Mouse (Mus musculus) midbrain, embryonic 10.5 days (tissue): ENCODE measurements around the gene Defa26. TPM values are rescaled to one million over a fixed set of nuclear protein-coding genes. Genes with fewer than 3 reads are reported as not detected.
"Not testable (repeated sequence)": the region's sequence is repeated elsewhere in the genome, so short reads cannot be mapped to it uniquely, and the experiment has no call there.

Source experiments
- DNase-seq: peaks from one replicate; pipeline ENCODE4 v3.0.0-alpha.2; 2017; ENCODE audit warnings: low spot score
- H3K27ac ChIP-seq: fragments of 300-500 bp; sonication (generic); replicated peaks from 2 replicates; pipeline ENCODE4 v1.5.1; 2016; ENCODE audit warnings: mild to moderate bottlenecking
- H3K27me3 ChIP-seq: fragments of 300-500 bp; sonication (generic); 2 replicates; pipeline ENCODE4 v1.6.1; 2016; ENCODE audit warnings: low read depth, mild to moderate bottlenecking; ENCODE audit not compliant: poor library complexity, severe bottlenecking
- H3K36me3 ChIP-seq: fragments of 300-500 bp; sonication (generic); 2 replicates; pipeline ENCODE4 v1.6.1; 2016; ENCODE audit warnings: mild to moderate bottlenecking, moderate library complexity
- H3K4me1 ChIP-seq: fragments of 300-500 bp; sonication (generic); 2 replicates; pipeline ENCODE4 v1.6.1; 2016
- H3K4me3 ChIP-seq: fragments of 300-500 bp; sonication (generic); 2 replicates; pipeline ENCODE4 v1.5.1; 2016; ENCODE audit warnings: mild to moderate bottlenecking, moderate library complexity
- H3K9me3 ChIP-seq: fragments of 300-500 bp; sonication (generic); replicated peaks from 2 replicates; pipeline ENCODE4 v1.6.1; 2016; ENCODE audit warnings: mild to moderate bottlenecking
- WGBS: fragments of 180-500 bp; shearing (Covaris S2); methylation state at CpG from one replicate; pipeline ENCODE4 v1.1.7; 2016; 5-methylcytosine and 5-hydroxymethylcytosine counted together
- polyA plus RNA-seq: library from polyadenylated mRNA; unstranded; fragments of >200 nt; fragmentation: Nextera tagmentation; extraction: Ambion mirVana; gene quantifications from 2 replicates; pipeline ENCODE4 v1.2.1, GENCODE M21; 2016

Defa26 gene
- polyA plus RNA-seq = not detected in 2 replicates

GRCm38 (mm10) chr8:21617883-21618282 is at the start of gene Defa26:
Gene Defa26 (plus strand): TSS chr8:21618183.
- DNase-seq, H3K4me3 ChIP-seq, H3K27me3 ChIP-seq, H3K9me3 ChIP-seq, H3K4me1 ChIP-seq, H3K36me3 ChIP-seq, H3K27ac ChIP-seq: not testable (repeated sequence)
- WGBS = 90% methylated on average over 1 of the region's 1 CpGs

- not testable (repeated sequence) for H3K27me3 ChIP-seq, H3K36me3 ChIP-seq, H3K4me3 ChIP-seq, H3K4me1 ChIP-seq, H3K9me3 ChIP-seq, H3K27ac ChIP-seq, DNase-seq
- WGBS = no CpG with 5 or more reads among the region's 1 CpGs
Measured at GRCm38 (mm10) chr8:21582706-21583105, 35.3 kb upstream of the Defa26 start, which contains the start of gene Defa28. Gene Defa28 (plus strand): TSS chr8:21583006.

- not testable (repeated sequence) for H3K9me3 ChIP-seq, H3K27ac ChIP-seq, H3K36me3 ChIP-seq, DNase-seq, H3K4me1 ChIP-seq, H3K4me3 ChIP-seq, H3K27me3 ChIP-seq
- WGBS = no CpG with 5 or more reads among the region's 1 CpGs
Measured at GRCm38 (mm10) chr8:21594408-21594807, 23.6 kb upstream of the Defa26 start, which contains the start of gene Gm7861. Gene Gm7861 (minus strand): TSS chr8:21594508.

GRCm38 (mm10) chr8:21655480-21655879 is 37.5 kb downstream of the Defa26 start, which contains the start of gene Defa17:
Gene Defa17 (plus strand): TSS chr8:21655780.
- not testable (repeated sequence) for DNase-seq, H3K9me3 ChIP-seq, H3K36me3 ChIP-seq, H3K4me1 ChIP-seq, H3K27me3 ChIP-seq, H3K27ac ChIP-seq, H3K4me3 ChIP-seq
- WGBS = no CpG with 5 or more reads among the region's 2 CpGs

- H3K36me3 ChIP-seq, DNase-seq, H3K4me3 ChIP-seq, H3K9me3 ChIP-seq, H3K4me1 ChIP-seq, H3K27me3 ChIP-seq, H3K27ac ChIP-seq: not testable (repeated sequence)
- 82% methylated on average over 1 of the region's 1 CpGs for WGBS
Measured at GRCm38 (mm10) chr8:21665497-21665896, 47.5 kb downstream of the Defa26 start, which contains the start of gene Defa34. Gene Defa34 (plus strand): TSS chr8:21665797.

Other genes with a start within 250 kb of the Defa26 start
- gene Defa2, start 239.7 kb upstream of the Defa26 start, polyA plus RNA-seq = not detected in 2 replicates
- gene Defa33, start 226.4 kb upstream of the Defa26 start, polyA plus RNA-seq = not detected in 2 replicates
- gene Defa36, start 190.8 kb upstream of the Defa26 start, polyA plus RNA-seq = not detected in 2 replicates
- not detected in 2 replicates for gene Gm7849, start 161.6 kb upstream of the Defa26 start, polyA plus RNA-seq
- gene Defa20, start 108.9 kb upstream of the Defa26 start, polyA plus RNA-seq = not detected in 2 replicates
- not detected in 2 replicates for gene Defa32, start 89.2 kb upstream of the Defa26 start, polyA plus RNA-seq
- not detected in 2 replicates for gene Defa37, start 52.8 kb upstream of the Defa26 start, polyA plus RNA-seq
- gene Defa28, start 35.2 kb upstream of the Defa26 start, polyA plus RNA-seq = not detected in 2 replicates
- gene Gm7861, start 23.7 kb upstream of the Defa26 start, polyA plus RNA-seq = not detected in 2 replicates
- not detected in 2 replicates for gene Defa17, start 37.6 kb downstream of the Defa26 start, polyA plus RNA-seq
- not detected in 2 replicates for gene Defa34, start 47.6 kb downstream of the Defa26 start, polyA plus RNA-seq
- gene AY761184, start 85.5 kb downstream of the Defa26 start, polyA plus RNA-seq = not detected in 2 replicates
- gene Defa24, start 116.3 kb downstream of the Defa26 start, polyA plus RNA-seq = not detected in 2 replicates
- gene Defb50, start 205.4 kb downstream of the Defa26 start, polyA plus RNA-seq = not detected in 2 replicates
- not detected in 2 replicates for gene Defb2, start 221.7 kb downstream of the Defa26 start, polyA plus RNA-seq
- gene Defb10, start 240.7 kb downstream of the Defa26 start, polyA plus RNA-seq = not detected in 2 replicates